Mouse (Mus musculus) monocyte, adult 5-6 weeks (primary cell): Measurements from ENCODE around the gene Gramd1c. TPM values are rescaled to one million over a fixed set of nuclear protein-coding genes. Genes with fewer than 3 reads are reported as not detected.

Source experiments
- total RNA-seq: library from RNA; stranded (forward); fragments of 200-1000, 200-491, 200-594 nt; gene quantifications from 3 replicates; pipeline ENCODE4 v1.2.3, GENCODE M21; 2017

Gene Gramd1c
- total RNA-seq, 1 experiment from 2014 or later = 9.1 TPM

Other genes starting within 250 kb of the Gramd1c start
- 6.9 to 20.4 TPM (median 11.4 TPM) in 3 replicates for gene Ccdc191, start 173.5 kb downstream of the Gramd1c start, total RNA-seq
- gene Qtrt2, start 136.5 kb downstream of the Gramd1c start, total RNA-seq = 11.5 to 22.4 TPM (median 13.1 TPM) in 3 replicates
- gene Zdhhc23, start 83.6 kb downstream of the Gramd1c start, total RNA-seq = 0.95 to 3.9 TPM (median 1.8 TPM) in 3 replicates
- gene Atp6v1a, start 76.4 kb upstream of the Gramd1c start, total RNA-seq = 61.9 to 76.9 TPM (median 64.2 TPM) in 3 replicates
- gene Naa50, start 76.5 kb upstream of the Gramd1c start, total RNA-seq = 53.8 to 72.0 TPM (median 71.0 TPM) in 3 replicates
- gene Usf3, start 109.9 kb upstream of the Gramd1c start, total RNA-seq = 22.3 to 31.8 TPM (median 29.7 TPM) in 3 replicates